Mouse (Mus musculus): ENCODE results near the gene Tyw3.
"Not testable (repeated sequence)": the region's sequence is repeated elsewhere in the genome, so short reads cannot be mapped to it uniquely, and the experiment has no call there.

The Tyw3 gene

DNA sequence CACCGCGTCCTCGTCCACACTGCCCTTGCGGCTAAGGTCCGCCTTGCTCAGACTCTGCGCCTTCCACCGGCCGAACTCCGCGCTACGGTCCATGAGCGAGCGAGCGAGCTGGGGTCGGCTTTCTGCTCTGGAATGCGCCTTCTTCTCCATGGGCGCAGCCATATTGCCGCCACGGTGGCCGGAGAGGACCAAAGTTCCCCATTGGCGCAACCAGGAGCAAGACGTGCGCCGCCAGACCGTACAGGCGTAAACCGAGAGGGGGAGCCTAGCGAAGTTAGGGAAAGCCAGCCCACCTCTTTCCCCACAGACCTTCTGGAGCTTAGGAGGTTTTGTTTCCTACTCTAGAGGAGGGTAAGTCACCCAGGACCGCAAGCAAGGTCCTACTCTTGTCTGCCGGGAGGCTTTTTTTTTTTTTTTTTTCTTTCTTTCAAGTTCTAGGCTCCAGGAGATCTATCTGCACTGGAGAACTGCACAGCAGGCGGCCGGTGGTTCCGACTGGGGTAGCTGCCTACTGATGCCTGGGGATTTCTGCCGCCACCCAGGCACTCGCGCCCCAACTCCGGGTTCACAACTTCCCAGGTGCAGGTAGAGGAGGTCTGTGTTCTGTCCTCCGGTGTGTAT lies at the start of gene Tyw3:
TSS of gene Tyw3 (minus strand) at position 171 of the 621 bp plus-strand sequence.
- in situ Hi-C loops (cut with MseI, MboI) = no loop called here

DNA sequence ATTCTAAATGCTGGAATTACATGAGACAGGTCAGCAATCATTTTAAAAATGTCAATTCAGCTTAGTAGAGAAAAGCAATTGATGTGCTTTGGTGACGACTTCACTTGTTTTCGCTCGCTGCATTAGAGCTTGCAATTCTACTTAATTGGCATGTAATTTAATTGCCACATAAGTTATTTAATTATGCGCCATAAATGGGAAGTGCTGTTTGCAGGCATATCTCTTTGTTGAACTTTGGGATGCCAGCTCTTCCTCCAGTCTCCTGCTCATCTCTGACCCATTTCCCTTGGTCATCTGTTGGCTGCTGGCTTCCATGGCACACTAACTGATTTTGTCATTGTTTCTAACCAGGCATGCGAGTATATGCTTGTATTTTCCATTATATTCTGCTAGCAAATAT lies 36.2 kb upstream of the Tyw3 start:
- in situ Hi-C loops (cut with MseI, MboI) = no loop called here

DNA sequence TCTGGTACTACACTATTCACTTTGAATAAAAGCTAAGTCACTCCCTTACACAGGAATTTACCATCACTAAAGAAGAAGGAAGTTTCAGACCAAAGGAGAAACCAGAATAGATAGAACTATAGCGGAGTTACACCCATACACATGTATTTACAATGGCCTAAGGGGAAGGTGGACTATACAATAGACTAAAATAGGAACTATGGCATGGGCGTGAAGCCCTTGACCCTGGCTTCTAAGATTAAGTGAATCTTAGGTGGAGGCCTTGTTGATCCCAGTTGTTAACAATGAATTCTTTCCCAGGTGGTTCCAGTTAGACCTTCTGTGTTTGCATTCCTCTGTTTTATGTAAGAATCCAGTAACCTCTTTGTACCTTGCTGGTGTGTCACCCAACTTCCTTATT lies 34.4 kb upstream of the Tyw3 start:
- in situ Hi-C loops (cut with MseI, MboI) = not testable (repeated sequence)

DNA sequence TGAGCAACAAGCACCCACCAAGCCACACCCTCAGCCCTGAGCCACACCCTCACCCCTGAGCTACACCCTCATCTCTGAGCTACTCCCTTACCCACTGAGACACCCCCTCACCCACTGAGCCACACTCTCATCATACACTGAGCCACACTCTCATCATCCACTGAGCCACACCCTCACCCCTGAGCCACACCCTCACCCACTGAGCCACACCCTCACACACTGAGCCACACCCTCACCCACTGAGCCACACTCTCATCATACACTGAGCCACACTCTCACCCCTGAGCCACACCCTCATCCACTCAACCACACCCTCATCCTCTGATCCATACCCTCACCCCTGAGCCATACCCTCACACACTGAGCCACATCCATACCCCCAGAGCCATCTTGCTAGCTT lies 31.4 kb upstream of the Tyw3 start:
- in situ Hi-C loops (cut with MseI, MboI) = no loop called here

DNA sequence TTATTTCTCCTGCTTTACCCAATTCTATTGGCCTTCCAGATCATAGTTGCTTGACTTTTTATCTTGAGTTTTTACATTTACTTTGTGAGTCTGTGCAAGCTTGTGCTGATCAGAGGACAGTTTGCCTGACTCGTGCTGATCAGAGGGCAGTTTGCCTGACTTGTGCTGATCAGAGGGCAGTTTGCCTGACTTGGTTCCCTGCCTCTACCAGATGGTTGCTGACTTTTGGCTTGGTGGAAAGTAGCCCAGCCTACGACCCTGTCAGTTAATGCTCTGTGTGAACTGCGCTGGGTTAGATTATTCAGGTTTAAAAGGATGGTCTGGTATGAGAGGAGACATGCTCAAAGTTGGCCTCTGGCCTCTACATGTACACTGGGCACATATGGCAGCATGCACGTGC lies 19.2 kb upstream of the Tyw3 start:
- in situ Hi-C loops (cut with MseI, MboI) = no loop called here

DNA sequence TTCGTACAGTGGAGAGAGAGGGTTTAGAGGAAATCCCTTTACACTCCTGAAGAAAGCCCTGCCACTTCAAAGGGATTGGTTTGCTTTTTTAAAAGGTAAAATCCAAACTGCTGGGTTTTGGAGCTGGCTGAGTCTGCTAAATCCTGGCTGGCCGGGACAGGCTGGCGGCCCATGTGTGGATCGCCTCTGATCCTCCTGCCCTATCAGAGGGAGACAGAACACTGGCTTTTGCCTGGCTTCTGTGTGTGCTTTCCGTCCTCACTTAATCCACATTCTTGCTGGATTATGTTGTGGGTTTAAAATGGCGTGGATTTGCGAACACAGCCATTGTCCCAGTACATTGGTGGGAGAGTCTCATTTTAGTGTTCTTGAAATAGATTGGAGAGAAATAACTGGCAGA lies 18.4 kb upstream of the Tyw3 start:
- in situ Hi-C loops (cut with MseI, MboI) = no loop called here

GRCm38 (mm10) chr3:154614771-154615170 lies 17.9 kb upstream of the Tyw3 start:
- in situ Hi-C loops (cut with MseI, MboI) = no loop called here

DNA sequence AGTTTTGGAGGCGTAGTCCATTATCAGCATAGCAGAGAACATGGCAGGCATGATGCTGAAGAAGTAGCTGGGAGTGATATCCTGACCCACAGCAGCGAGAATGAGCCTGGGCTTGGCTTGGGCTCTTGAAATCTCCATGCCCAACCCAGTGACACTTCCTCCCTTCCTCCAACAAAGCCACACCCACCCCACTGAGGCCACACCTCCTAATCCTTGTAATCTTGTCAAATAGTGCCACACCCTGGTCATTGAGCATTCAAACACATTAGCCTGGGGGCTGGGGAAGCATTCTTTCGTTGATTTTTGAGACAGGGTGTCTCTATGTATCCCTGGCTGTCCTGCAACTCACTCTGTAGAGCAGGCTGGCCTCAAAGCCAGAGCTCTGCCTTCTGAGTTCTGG lies 15.0 kb upstream of the Tyw3 start:
- in situ Hi-C loops (cut with MseI, MboI) = no loop called here

GRCm38 (mm10) chr3:154607896-154608295 lies 11.0 kb upstream of the Tyw3 start:
- in situ Hi-C loops (cut with MseI, MboI) = no loop called here

- in situ Hi-C loops (cut with MseI, MboI) = no loop called here
Observed at GRCm38 (mm10) chr3:154604871-154605270, 8.0 kb upstream of the Tyw3 start.

DNA sequence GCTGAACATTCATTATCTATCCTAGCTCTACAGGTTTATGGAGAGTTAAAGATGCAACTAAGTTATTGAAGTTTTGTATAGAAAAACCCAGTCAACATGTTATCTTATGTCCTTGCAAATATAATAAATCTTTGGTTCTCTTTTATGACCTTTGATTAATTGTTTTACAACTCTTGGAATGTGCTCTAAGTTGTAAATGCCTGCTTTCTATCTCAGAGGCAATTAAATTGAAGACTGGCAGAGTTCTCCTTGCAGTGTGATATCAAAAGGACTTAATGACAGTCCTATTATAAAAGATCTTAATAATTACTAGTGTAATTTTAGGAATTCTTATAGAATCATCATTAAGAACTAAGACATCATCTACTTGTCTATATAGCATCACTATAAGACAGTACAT lies 5.2 kb upstream of the Tyw3 start:
- in situ Hi-C loops (cut with MseI, MboI) = no loop called here

DNA sequence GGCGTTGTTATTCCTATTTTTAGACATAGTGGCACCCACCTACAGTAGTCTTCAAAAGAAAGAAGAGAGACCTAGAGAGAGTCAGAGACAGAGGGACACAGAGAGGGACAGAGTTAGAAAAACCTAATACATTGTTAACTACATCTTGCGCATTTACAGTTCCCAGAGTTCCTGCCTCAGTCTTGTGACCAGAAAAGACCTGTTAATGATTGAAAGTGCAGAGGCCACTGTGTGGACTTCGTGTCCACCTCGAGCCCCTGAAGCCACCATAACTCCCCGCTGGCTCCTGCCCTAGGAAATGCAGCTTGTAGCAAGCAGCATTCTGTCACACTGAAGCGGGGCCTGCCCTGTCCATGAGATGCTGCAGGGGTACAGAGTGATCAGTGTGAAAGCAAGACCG lies 657 bp upstream of the Tyw3 start:
- in situ Hi-C loops (cut with MseI, MboI) = no loop called here

DNA sequence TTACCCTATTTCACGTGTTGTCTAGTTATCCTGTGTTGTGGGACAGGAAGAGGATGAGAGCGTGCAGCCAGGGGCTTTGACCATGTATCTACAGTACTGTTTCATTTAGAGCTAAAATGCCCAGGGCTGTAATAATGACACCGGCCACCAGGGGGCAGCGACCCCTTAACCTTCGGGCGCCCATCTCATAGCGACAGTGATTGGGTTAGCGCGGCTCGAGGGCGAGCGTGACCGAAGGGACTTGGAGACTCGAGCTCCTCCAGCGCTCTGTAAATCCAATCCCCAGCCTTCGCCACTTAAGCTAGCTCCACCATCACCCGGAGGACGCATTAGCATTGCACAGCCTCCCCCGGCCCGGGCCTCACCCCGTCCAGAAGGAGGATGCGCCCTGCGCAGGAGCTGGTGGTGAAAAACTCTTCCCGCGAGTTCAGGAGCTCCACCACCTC lies 393 bp downstream of the Tyw3 start, which contains the start of gene Cryz:
TSS of gene Cryz (plus strand) at position 224 of the 446 bp plus-strand sequence.
- in situ Hi-C loops (cut with MseI, MboI) = no loop called here

DNA sequence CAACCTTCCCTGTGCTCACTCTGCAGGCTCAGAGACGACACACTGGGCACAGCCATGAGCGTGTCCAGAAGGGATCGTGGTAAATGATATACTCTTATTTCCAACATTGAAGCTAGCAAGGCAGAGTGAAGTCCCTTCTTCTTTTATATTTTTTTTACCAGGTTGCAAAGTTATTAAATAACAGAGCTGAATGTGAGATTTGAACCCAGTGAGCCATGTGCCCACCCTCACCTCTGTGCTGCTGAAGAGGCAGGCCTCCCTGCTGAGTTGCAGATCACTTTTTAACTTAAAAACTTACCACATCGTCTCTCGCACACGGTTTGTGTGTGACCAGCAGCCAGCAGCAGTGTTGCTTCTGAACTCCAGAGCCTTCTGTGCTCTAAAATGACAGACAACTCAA lies 2.7 kb downstream of the Tyw3 start:
- in situ Hi-C loops (cut with MseI, MboI) = no loop called here

- in situ Hi-C loops (cut with MseI, MboI) = no loop called here
Observed at GRCm38 (mm10) chr3:154593596-154593995, 3.3 kb downstream of the Tyw3 start.

GRCm38 (mm10) chr3:154591621-154592020 lies 5.3 kb downstream of the Tyw3 start:
- in situ Hi-C loops (cut with MseI, MboI) = no loop called here

- in situ Hi-C loops (cut with MseI, MboI) = no loop called here
Observed at GRCm38 (mm10) chr3:154590971-154591370, 5.9 kb downstream of the Tyw3 start.

- in situ Hi-C loops (cut with MseI, MboI) = no loop called here
Observed at GRCm38 (mm10) chr3:154584351-154584750, 12.6 kb downstream of the Tyw3 start.

GRCm38 (mm10) chr3:154577895-154578294 lies 19.0 kb downstream of the Tyw3 start:
- in situ Hi-C loops (cut with MseI, MboI) = no loop called here

DNA sequence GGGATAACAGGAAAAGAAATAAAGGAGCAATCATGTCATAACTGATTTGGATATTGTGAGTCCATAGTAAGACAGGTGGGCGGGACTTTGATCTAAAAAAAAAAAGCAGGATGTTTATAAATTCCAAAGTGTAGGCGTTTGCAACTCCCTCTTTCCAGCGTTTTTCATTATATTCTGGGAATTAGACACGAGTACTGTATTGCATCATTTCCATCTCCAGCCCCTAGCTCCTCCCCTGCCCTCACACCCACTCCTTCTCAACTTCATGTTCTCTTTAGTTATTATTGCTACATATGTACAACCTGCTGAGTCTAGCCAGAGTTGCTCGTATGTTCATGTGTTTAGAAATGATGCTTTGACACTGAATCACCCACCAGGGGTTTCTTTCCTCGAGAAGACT lies 23.2 kb downstream of the Tyw3 start:
- in situ Hi-C loops (cut with MseI, MboI) = loop anchor here (5.0 kb wide), 2 partner anchors 301 to 306 kb away; no protein-coding TSS in a partner anchor

- in situ Hi-C loops (cut with MseI, MboI) = loop anchor here (5.0 kb wide), 2 partner anchors 300 to 305 kb away; no protein-coding TSS in a partner anchor
Observed at GRCm38 (mm10) chr3:154572341-154572972, 24.4 kb downstream of the Tyw3 start.

DNA sequence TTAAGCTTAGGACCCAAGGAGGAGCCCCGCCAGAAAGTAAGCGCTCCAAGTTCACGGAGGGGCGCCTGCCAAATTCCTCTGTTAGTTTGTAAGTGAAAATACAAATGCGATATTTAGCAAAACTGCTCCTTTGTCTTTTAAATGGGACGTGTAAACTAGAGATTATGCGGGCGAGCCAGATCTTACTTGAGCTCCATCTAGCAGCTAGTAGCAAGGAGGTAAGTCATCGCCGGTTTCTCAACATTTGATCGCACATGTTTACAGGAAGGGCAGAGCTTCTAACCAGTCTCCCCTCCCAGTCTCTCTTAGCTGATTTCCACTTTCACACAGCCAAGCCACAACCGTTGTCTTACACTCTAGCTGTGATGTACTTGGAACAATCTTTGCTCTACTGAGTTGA lies 26.1 kb downstream of the Tyw3 start:
- in situ Hi-C loops (cut with MseI, MboI) = loop anchor here (5.0 kb wide), 2 partner anchors 298 to 303 kb away; no protein-coding TSS in a partner anchor

- in situ Hi-C loops (cut with MseI, MboI) = loop anchor here (5.0 kb wide), 2 partner anchors 298 to 303 kb away; no protein-coding TSS in a partner anchor
Observed at GRCm38 (mm10) chr3:154570029-154570575, 26.8 kb downstream of the Tyw3 start.
